Comparison of ENCODE assay signal across 8 mouse cellular contexts in genomic region chr5:93005229-93005814, GRCm38 (mm10). TPM values are rescaled to one million over a fixed set of nuclear protein-coding genes. Genes with fewer than 3 reads are reported as not detected.
DNase-seq lines count a peak whose midpoint lies in the region; ATAC-seq and TF ChIP-seq lines count a peak whose summit lies in the region.

No protein-coding gene starts in this region.

- H3K9ac ChIP-seq in hindbrain, embryonic 13.5 days: no peak overlapping the region
- H3K9ac ChIP-seq in limb, embryonic 15.5 days: no peak overlapping the region; the same call in 1 of the 2 replicates
- H3K9ac ChIP-seq in midbrain, postnatal 0 days (replicated peaks; ENCODE audit: low read length, poor library complexity, severe bottlenecking): no peak overlapping the region

- H3K27ac ChIP-seq in hindbrain, embryonic 13.5 days: no peak overlapping the region
- peak overlapping the region; percentile 71 for H3K27ac ChIP-seq in limb, embryonic 15.5 days
- H3K27ac ChIP-seq in midbrain, postnatal 0 days (ENCODE audit: low read depth, low read length): peak overlapping the region; percentile 32; the same call in 1 of the 2 replicates

- peak overlapping the region; percentile 41 for H3K4me2 ChIP-seq in hindbrain, embryonic 13.5 days
- peak overlapping the region; percentile 46 for H3K4me2 ChIP-seq in limb, embryonic 15.5 days
- H3K4me2 ChIP-seq in midbrain, postnatal 0 days (ENCODE audit: low read depth, low read length, poor library complexity, severe bottlenecking): peak overlapping the region; percentile 43

- H3K9me3 ChIP-seq in E14TG2a.4 (ENCODE audit: low read length): no peaks in the 10 kb centered on the region
- no peaks in the 10 kb centered on the region for H3K9me3 ChIP-seq in hindbrain, embryonic 13.5 days
- H3K9me3 ChIP-seq in limb, embryonic 15.5 days: no peaks in the 10 kb centered on the region
- no peaks in the 10 kb centered on the region for H3K9me3 ChIP-seq in midbrain, postnatal 0 days (ENCODE audit: low read length)

- H3K4me1 ChIP-seq in E14TG2a.4 (replicated peaks; ENCODE audit: low read depth, low read length): peaks cover 27% of the 10 kb centered on the region
- H3K4me1 ChIP-seq in hindbrain, embryonic 13.5 days (replicated peaks): 0 out of 2 replicates have a peak, but pooled peaks cover 4% of the 10 kb centered on the region
- H3K4me1 ChIP-seq in limb, embryonic 15.5 days: peaks cover 22% of the 10 kb centered on the region
- peaks cover 3% of the 10 kb centered on the region; the same call in 1 of the 2 replicates for H3K4me1 ChIP-seq in midbrain, postnatal 0 days (ENCODE audit: insufficient read depth, low read length)

- ATAC-seq in hindbrain, embryonic 13.5 days (ENCODE audit: low FRiP score): no peak
- ATAC-seq in limb, embryonic 15.5 days (ENCODE audit: insufficient number of reproducible peaks, low FRiP score, low TSS enrichment, low read depth): no peak
- ATAC-seq in midbrain, postnatal 0 days (ENCODE audit: low FRiP score): 0 out of 2 replicates have a peak, but pooled peaks have one; percentile 22

- no peak for TF ChIP-seq CTCF in E14TG2a.4 (conservative IDR thresholded peaks at IDR 0.05; ENCODE audit: low read length)
- TF ChIP-seq CTCF in midbrain, postnatal 0 days (IDR thresholded peaks at IDR 0.05): no peak

- 12% methylated on average over 20 of the region's 20 CpGs for WGBS in hindbrain, embryonic 13.5 days
- 8% methylated on average over 20 of the region's 20 CpGs for WGBS in limb, embryonic 15.5 days
- WGBS in midbrain, postnatal 0 days: 8% methylated on average over 20 of the region's 20 CpGs

- H3K36me3 ChIP-seq in E14TG2a.4 (ENCODE audit: insufficient read depth, low read length): no peaks in the 10 kb centered on the region
- no peaks in the 10 kb centered on the region for H3K36me3 ChIP-seq in hindbrain, embryonic 13.5 days
- H3K36me3 ChIP-seq in limb, embryonic 15.5 days: no peaks in the 10 kb centered on the region
- H3K36me3 ChIP-seq in midbrain, postnatal 0 days (ENCODE audit: insufficient read depth, low read length): no peaks in the 10 kb centered on the region

- peaks cover 8% of the 10 kb centered on the region; the same call in 1 of the 2 replicates for H3K27me3 ChIP-seq in E14TG2a.4 (ENCODE audit: insufficient read depth, low read length)
- H3K27me3 ChIP-seq in hindbrain, embryonic 13.5 days: 0 out of 2 replicates have a peak, but pooled peaks cover 4% of the 10 kb centered on the region
- H3K27me3 ChIP-seq in limb, embryonic 15.5 days: no peaks in the 10 kb centered on the region
- no peaks in the 10 kb centered on the region for H3K27me3 ChIP-seq in midbrain, postnatal 0 days (ENCODE audit: insufficient read depth, low read length)

- peak; percentile 40 for DNase-seq in adrenal gland, adult 8-10 months
- peak; percentile 43 for DNase-seq in forelimb bud, embryonic 11.5 days (ENCODE audit: low read depth, low spot score)
- no peak for DNase-seq in midbrain, postnatal 0 days (ENCODE audit: low spot score)
- peak; percentile 40 to 55 for DNase-seq in thymus, postnatal 36 days
- DNase-seq in cerebellum, adult 9-11 months: no peak

- peak overlapping the region; percentile 79 for H3K4me3 ChIP-seq in E14TG2a.4 (replicated peaks; ENCODE audit: low read length)
- H3K4me3 ChIP-seq in hindbrain, embryonic 13.5 days: peak overlapping the region; percentile 18; the same call in 1 of the 2 replicates
- peak overlapping the region; percentile 27 for H3K4me3 ChIP-seq in limb, embryonic 15.5 days
- H3K4me3 ChIP-seq in midbrain, postnatal 0 days (ENCODE audit: low read depth, low read length): peak overlapping the region; percentile 16

RNA-seq across cellular contexts. Expression of gene Sowahb, which starts 39.5 kb away (rescaled TPM):
- total RNA-seq in adrenal gland, adult 8-10 months (2022): under 1 TPM; 0.06 to 0.22 (median 0.10) TPM
- not detected in 2 replicates for polyA plus RNA-seq in hindbrain, embryonic 13.5 days (2015; fragmentation: Nextera tagmentation; extraction: Ambion mirVana)
- polyA plus RNA-seq in limb, embryonic 15.5 days (2015; fragmentation: Nextera tagmentation; extraction: Ambion mirVana): 0.41 and 0.65 TPM in 2 replicates
- 0.14 and 0.16 TPM in 2 replicates for total RNA-seq in midbrain, postnatal 0 days (2014; rRNA removed)
- 0.06 TPM in 1 of 2 replicates, not detected in the other for polyA plus RNA-seq in midbrain, postnatal 0 days (2015; fragmentation: Nextera tagmentation; extraction: Ambion mirVana)

Comparison
In these comparisons a context has a peak if more than half of its experiments do, and no peak if none do; other contexts are left out.
1. H3K4me3 ChIP-seq: peak in every context shown above with its lines; median percentile 79 in E14TG2a.4; 27 in limb, embryonic 15.5 days; 18 in hindbrain, embryonic 13.5 days; 16 in midbrain, postnatal 0 days.
2. DNase-seq: peak in adrenal gland, adult 8-10 months (single experiment), forelimb bud, embryonic 11.5 days (single experiment) and thymus, postnatal 36 days (2 of 2); none in midbrain, postnatal 0 days (single experiment) and cerebellum, adult 9-11 months (single experiment).
3. Peak in every context shown above with its lines, with median percentiles within 50 percentile points of each other: H3K4me2 ChIP-seq.